Mouse (Mus musculus): Measurements from ENCODE around the gene Rab26. TPM values are rescaled to one million over a fixed set of nuclear protein-coding genes. Genes with fewer than 3 reads are reported as not detected.
A peak's percentile ranks its signal among the peaks of the same experiment; 100 is the strongest.

Rab26 gene
- polyA plus RNA-seq, 1 experiment from 2014 or later = 3.3 TPM

GRCm38 (mm10) chr17:24544613-24545012 lies 10.6 kb upstream of the Rab26 start:
- no peak overlapping the region for H3K27ac ChIP-seq
- no peak overlapping the region for H3K4me3 ChIP-seq
- peaks cover 20% of the 10 kb centered on the region for H3K4me1 ChIP-seq
- no peak for ATAC-seq (ENCODE audit: borderline replicate concordance, extremely low read depth, low FRiP score, low TSS enrichment)
- H3K27me3 ChIP-seq = no peaks in the 10 kb centered on the region
- H3K36me3 ChIP-seq = no peaks in the 10 kb centered on the region
- no peak overlapping the region for H3K9ac ChIP-seq
- peak overlapping the region; percentile 34; the same call in 1 of the 2 replicates for H3K4me2 ChIP-seq
- WGBS = 13% methylated on average over 12 of the region's 12 CpGs
- H3K9me3 ChIP-seq = no peaks in the 10 kb centered on the region

GRCm38 (mm10) chr17:24540375-24540774 lies 6.4 kb upstream of the Rab26 start:
- no peak for ATAC-seq (ENCODE audit: borderline replicate concordance, extremely low read depth, low FRiP score, low TSS enrichment)
- no peak overlapping the region for H3K27ac ChIP-seq
- H3K4me3 ChIP-seq = no peak overlapping the region
- no peaks in the 10 kb centered on the region for H3K27me3 ChIP-seq
- H3K4me1 ChIP-seq = peaks cover 4% of the 10 kb centered on the region; the same call in 1 of the 2 replicates
- no peak overlapping the region for H3K4me2 ChIP-seq
- whole genome bisulfite sequencing = 11% methylated on average over 3 of the region's 3 CpGs
- H3K36me3 ChIP-seq = no peaks in the 10 kb centered on the region
- H3K9ac ChIP-seq = no peak overlapping the region
- H3K9me3 ChIP-seq = no peaks in the 10 kb centered on the region

- H3K9me3 ChIP-seq = no peaks in the 10 kb centered on the region
- no peak for ATAC-seq (ENCODE audit: borderline replicate concordance, extremely low read depth, low FRiP score, low TSS enrichment)
- H3K4me2 ChIP-seq = no peak overlapping the region
- 67% methylated on average over 8 of the region's 8 CpGs for WGBS
- no peak overlapping the region for H3K4me3 ChIP-seq
- H3K36me3 ChIP-seq = no peaks in the 10 kb centered on the region
- H3K9ac ChIP-seq = no peak overlapping the region
- peaks cover 4% of the 10 kb centered on the region; the same call in 1 of the 2 replicates for H3K4me1 ChIP-seq
- no peaks in the 10 kb centered on the region for H3K27me3 ChIP-seq
- no peak overlapping the region for H3K27ac ChIP-seq
Measured at GRCm38 (mm10) chr17:24538950-24539349, 4.9 kb upstream of the Rab26 start.

GRCm38 (mm10) chr17:24537536-24537935 lies 3.5 kb upstream of the Rab26 start:
- H3K4me2 ChIP-seq = no peak overlapping the region
- no peaks in the 10 kb centered on the region for H3K36me3 ChIP-seq
- H3K27me3 ChIP-seq = no peaks in the 10 kb centered on the region
- peaks cover 14% of the 10 kb centered on the region for H3K4me1 ChIP-seq
- H3K9ac ChIP-seq = no peak overlapping the region
- no peaks in the 10 kb centered on the region for H3K9me3 ChIP-seq
- no peak overlapping the region for H3K4me3 ChIP-seq
- WGBS = 18% methylated on average over 3 of the region's 3 CpGs
- H3K27ac ChIP-seq = peak overlapping the region; percentile 59
- ATAC-seq (ENCODE audit: borderline replicate concordance, extremely low read depth, low FRiP score, low TSS enrichment) = no peak

DNA sequence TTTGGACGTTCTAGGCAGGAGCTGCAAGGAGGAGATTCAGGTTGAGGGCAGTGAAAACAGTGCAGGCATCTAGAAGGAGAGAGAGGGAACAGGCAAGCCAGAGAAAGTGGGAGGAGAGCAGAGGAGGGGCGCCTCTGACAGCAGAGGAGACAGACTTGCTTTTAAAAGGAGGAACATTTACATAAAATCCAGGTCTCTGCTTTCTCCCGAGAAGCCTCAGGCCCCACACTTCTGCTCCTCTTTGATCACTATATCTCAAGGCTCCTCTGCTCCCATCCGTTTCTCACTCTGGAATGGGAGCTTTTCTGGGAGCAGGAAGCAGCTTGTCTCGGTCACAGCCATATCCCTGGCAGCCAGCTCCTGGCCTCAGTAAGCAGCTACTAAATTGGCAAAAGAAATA lies 1.3 kb upstream of the Rab26 start:
- no peak for ATAC-seq (ENCODE audit: borderline replicate concordance, extremely low read depth, low FRiP score, low TSS enrichment)
- H3K9ac ChIP-seq = no peak overlapping the region
- 45% methylated on average over 5 of the region's 5 CpGs for WGBS

GRCm38 (mm10) chr17:24533099-24533992 lies 664 bp downstream of the Rab26 start:
- H3K4me1 ChIP-seq = peaks cover 38% of the 10 kb centered on the region
- no peaks in the 10 kb centered on the region for H3K9me3 ChIP-seq
- H3K4me2 ChIP-seq = peak overlapping the region; percentile 74
- H3K9ac ChIP-seq = 0 out of 2 replicates have a peak overlapping the region, but pooled peaks have one; percentile 22
- ATAC-seq (ENCODE audit: borderline replicate concordance, extremely low read depth, low FRiP score, low TSS enrichment) = peak; percentile 52; the same call in 1 of the 2 replicates
- WGBS = 9% methylated on average over 53 of the region's 53 CpGs
- H3K27ac ChIP-seq = no peak overlapping the region
- peak overlapping the region; percentile 33 for H3K4me3 ChIP-seq
- H3K36me3 ChIP-seq = peaks cover 6% of the 10 kb centered on the region; the same call in 1 of the 2 replicates
- no peaks in the 10 kb centered on the region for H3K27me3 ChIP-seq

More for the DNA sequence above, 1.3 kb upstream of the Rab26 start:
- Histone ChIP-seq H3K27ac (no peak overlapping the region), H3K27me3 (no peaks in the 10 kb centered on the region), H3K36me3 (no peaks in the 10 kb centered on the region; the same call in 1 of the 2 replicates), H3K4me1 (peaks cover 22% of the 10 kb centered on the region), H3K4me2 (no peak overlapping the region), H3K9me3 (no peaks in the 10 kb centered on the region), H3K4me3 (no peak overlapping the region)

- Histone ChIP-seq H3K9ac (no peak overlapping the region), H3K4me1 (peaks cover 34% of the 10 kb centered on the region), H3K27me3 (no peaks in the 10 kb centered on the region), H3K27ac (no peak overlapping the region), H3K9me3 (no peaks in the 10 kb centered on the region), H3K4me3 (no peak overlapping the region), H3K4me2 (no peak overlapping the region), H3K36me3 (peaks cover 6% of the 10 kb centered on the region; the same call in 1 of the 2 replicates)
- WGBS = 76% methylated on average over 7 of the region's 7 CpGs
- no peak for ATAC-seq (ENCODE audit: borderline replicate concordance, extremely low read depth, low FRiP score, low TSS enrichment)
Measured at GRCm38 (mm10) chr17:24532045-24532444, 2.0 kb downstream of the Rab26 start.

DNA sequence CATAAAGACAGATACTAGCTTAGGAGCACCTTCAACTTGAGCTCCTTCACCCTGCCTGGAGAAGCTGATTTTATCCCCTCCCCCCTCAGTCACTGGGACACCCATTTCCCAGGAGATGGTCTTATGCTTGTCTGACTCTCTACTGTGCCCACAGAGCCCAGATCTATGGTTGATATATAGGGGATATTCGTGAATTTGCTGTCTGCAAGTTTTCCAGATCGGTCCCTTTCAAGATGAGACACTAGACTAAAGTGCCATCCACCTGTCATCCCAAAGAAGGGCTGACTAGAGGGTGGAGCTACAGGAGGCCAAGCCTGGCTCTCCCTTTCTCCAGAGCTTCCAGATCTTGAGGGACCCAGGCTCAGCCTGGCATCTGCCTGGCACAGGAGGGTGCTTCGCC lies 2.9 kb downstream of the Rab26 start:
- H3K4me3 ChIP-seq = no peak overlapping the region
- H3K36me3 ChIP-seq = peaks cover 6% of the 10 kb centered on the region; the same call in 1 of the 2 replicates
- H3K9ac ChIP-seq = peak overlapping the region; percentile 79; the same call in 1 of the 2 replicates
- 63% methylated on average over 3 of the region's 3 CpGs for WGBS
- peaks cover 43% of the 10 kb centered on the region for H3K4me1 ChIP-seq
- no peaks in the 10 kb centered on the region for H3K9me3 ChIP-seq
- no peaks in the 10 kb centered on the region for H3K27me3 ChIP-seq
- ATAC-seq (ENCODE audit: borderline replicate concordance, extremely low read depth, low FRiP score, low TSS enrichment) = no peak
- H3K4me2 ChIP-seq = no peak overlapping the region
- no peak overlapping the region for H3K27ac ChIP-seq

DNA sequence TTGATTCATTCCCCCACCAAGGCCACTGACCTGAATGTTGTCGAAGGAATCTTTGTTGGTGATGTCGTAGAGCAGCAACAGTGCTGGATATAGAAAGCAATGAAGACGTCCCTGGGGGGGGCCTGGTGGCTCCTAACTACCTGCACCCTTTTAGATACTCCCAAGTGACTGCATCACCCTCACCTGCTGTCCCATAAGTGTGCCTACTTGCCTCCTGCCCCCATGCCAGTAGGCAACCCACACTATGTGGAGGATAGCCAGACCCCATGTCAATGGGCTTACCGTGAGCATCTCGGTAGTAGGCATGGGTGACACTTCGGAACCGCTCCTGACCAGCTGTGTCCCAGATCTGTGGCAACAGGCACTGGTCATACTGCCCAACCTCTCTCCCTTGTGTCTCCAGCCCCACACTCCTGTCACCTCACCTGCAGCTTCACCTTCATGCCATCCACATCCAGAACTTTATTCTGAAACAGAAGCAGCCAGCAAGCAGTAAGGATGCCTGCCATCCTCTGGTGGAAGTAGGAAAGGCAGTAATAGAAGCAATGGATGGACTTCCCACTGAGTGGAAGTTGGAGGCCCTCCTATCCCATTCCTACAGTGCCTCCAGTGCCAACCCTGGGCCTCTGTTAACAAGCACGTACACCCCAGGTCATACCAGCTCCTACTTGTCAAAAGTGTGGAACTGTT lies 3.5 kb downstream of the Rab26 start:
- Histone ChIP-seq H3K9me3 (no peaks in the 10 kb centered on the region), H3K36me3 (peaks cover 6% of the 10 kb centered on the region; the same call in 1 of the 2 replicates), H3K27me3 (no peaks in the 10 kb centered on the region), H3K4me1 (peaks cover 49% of the 10 kb centered on the region), H3K27ac (peak overlapping the region; percentile 72; the same call in 1 of the 2 replicates), H3K4me2 (peak overlapping the region; percentile 63), H3K9ac (peak overlapping the region; percentile 79), H3K4me3 (no peak overlapping the region; the same call in 1 of the 2 replicates)
- 33% methylated on average over 8 of the region's 8 CpGs for WGBS
- no peak for ATAC-seq (ENCODE audit: borderline replicate concordance, extremely low read depth, low FRiP score, low TSS enrichment)

DNA sequence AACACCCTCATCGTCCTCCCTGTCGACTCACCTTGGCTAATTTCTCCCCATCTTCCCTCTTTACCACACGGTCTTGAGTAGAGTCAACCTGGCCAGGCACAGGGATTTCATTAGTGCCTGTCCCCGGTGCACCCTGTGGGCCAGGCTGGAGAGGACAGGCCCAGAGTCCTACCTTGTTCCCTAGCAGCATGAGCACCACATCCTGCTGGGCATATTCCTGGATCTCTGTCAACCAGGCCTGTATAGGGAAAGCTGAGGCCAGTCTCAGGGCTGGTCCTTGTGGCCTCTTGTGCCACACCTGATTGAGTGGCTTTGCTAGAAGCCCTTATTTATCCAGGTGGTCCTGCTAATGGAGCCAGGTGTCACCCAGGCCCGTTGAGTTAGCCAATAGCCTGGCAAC lies 4.1 kb downstream of the Rab26 start:
- H3K36me3 ChIP-seq = peaks cover 6% of the 10 kb centered on the region; the same call in 1 of the 2 replicates
- no peak for ATAC-seq (ENCODE audit: borderline replicate concordance, extremely low read depth, low FRiP score, low TSS enrichment)
- H3K27me3 ChIP-seq = no peaks in the 10 kb centered on the region
- peak overlapping the region; percentile 72 for H3K27ac ChIP-seq
- 12% methylated on average over 5 of the region's 5 CpGs for WGBS
- peak overlapping the region; percentile 63 for H3K4me2 ChIP-seq
- H3K9me3 ChIP-seq = no peaks in the 10 kb centered on the region
- H3K4me1 ChIP-seq = peaks cover 55% of the 10 kb centered on the region
- peak overlapping the region; percentile 79 for H3K9ac ChIP-seq
- peak overlapping the region; percentile 87 for H3K4me3 ChIP-seq

DNA sequence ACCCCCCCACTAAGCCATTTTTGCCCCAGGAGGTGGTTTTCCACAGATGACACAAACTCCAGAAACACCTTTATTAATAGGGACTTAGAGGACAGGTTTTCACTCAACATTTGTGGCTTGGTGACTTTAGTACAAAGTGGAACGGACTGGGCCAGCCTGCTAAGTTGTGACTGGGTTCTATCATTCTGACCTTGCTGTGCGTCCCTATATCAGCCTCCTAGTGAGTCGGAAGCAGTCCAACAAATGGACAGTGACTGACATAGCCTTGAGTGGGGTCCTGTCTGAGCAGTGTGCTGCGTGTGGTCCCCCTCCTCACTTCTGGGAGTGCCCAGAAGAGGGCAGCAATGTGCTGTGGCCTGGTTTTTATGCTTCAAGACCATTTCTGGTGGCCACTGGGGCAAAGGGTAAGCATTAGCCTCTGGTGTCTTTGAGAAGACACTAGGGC lies 5.0 kb downstream of the Rab26 start:
- Histone ChIP-seq H3K27me3 (no peaks in the 10 kb centered on the region), H3K27ac (peak overlapping the region; percentile 72), H3K9ac (peak overlapping the region; percentile 79), H3K4me2 (peak overlapping the region; percentile 63), H3K36me3 (peaks cover 6% of the 10 kb centered on the region; the same call in 1 of the 2 replicates), H3K9me3 (no peaks in the 10 kb centered on the region), H3K4me3 (peak overlapping the region; percentile 87), H3K4me1 (peaks cover 57% of the 10 kb centered on the region)
- ATAC-seq (ENCODE audit: borderline replicate concordance, extremely low read depth, low FRiP score, low TSS enrichment) = no peak
- WGBS = 1% methylated on average over 4 of the region's 4 CpGs
